11 mouse cellular contexts compared by ENCODE assay signal in the genomic region with DNA sequence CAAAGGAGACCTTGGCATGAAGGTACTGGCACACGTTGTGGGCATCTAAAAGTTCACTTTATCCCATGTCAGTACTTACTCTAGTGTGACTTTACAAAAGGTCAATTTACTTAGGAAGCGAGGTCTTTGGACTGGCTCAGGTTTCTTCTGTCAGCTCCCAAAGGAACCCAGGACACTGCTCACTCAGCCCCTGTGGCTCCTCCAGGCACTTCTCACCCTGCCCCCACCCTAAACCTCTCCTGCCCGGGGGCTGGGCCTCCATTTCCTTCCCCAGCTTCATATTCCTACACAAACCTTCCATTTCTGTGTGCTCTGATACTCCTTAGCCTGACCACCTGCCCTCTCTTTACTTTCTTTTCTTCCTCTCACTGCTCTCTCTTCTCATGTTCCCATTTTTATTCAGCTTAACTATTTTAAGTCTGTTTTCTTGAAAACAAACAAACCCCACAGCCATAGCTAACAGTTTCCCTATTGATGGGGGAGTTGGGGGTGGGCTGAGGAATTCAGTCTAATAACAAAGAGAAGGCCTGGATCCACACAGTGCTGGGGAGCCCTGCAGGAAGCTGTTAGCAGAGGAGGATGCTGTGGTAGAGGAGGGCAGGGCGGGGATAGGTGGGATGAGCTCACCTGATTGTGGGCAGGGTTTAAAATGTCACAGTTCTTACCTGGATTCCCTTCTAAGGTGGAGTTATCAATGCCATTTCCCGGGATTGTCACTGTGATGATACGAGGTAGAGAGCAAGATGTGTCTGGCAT. TPM values are rescaled to one million over a fixed set of nuclear protein-coding genes. Genes with fewer than 3 reads are reported as not detected.
DNase-seq lines count a peak whose midpoint lies in the region; ATAC-seq and TF ChIP-seq lines count a peak whose summit lies in the region.
"Had no signal": no experiment of that assay in that cellular context is flagged by ENCODE, and none has a peak within 500 bp of the region (broad histone marks: within the 10 kb centered on the region; RNA-seq: fewer than 3 reads in every experiment).

No protein-coding gene starts in this region.

- no peak overlapping the region for H3K4me3 ChIP-seq in kidney, adult 2 months (ENCODE audit: insufficient read depth, low read depth, low read length)
- no peak overlapping the region for H3K4me3 ChIP-seq in liver, embryonic 11.5 days (ENCODE audit: low read depth, low read length)

- peaks cover 23% of the 10 kb centered on the region; the same call in 1 of the 2 replicates for H3K4me1 ChIP-seq in kidney, adult 2 months (ENCODE audit: control insufficient read depth, insufficient read depth, low read length)
- peaks cover 59% of the 10 kb centered on the region for H3K4me1 ChIP-seq in liver, embryonic 11.5 days (replicated peaks; ENCODE audit: control insufficient read depth, insufficient read depth, low read length)

- 61% methylated on average over 6 of the region's 6 CpGs for WGBS in kidney, adult 2 months
- WGBS in liver, embryonic 11.5 days: 41% methylated on average over 6 of the region's 6 CpGs

- no peak overlapping the region for H3K9ac ChIP-seq in liver, embryonic 11.5 days (ENCODE audit: low read depth, low read length)

- no peaks in the 10 kb centered on the region for H3K9me3 ChIP-seq in liver, embryonic 11.5 days (ENCODE audit: control insufficient read depth, low read length)

- intact Hi-C loops in left cerebral cortex, postnatal 36 days (cut with DNase I): loop anchor here (5.0 kb wide), 1 partner anchor 54 kb away; no protein-coding TSS in a partner anchor

- no peaks in the 10 kb centered on the region for H3K27me3 ChIP-seq in kidney, adult 2 months (replicated peaks; ENCODE audit: control insufficient read depth, insufficient read depth, low read length)
- no peaks in the 10 kb centered on the region for H3K27me3 ChIP-seq in liver, embryonic 11.5 days (replicated peaks; ENCODE audit: control insufficient read depth, insufficient read depth, low read length)

- H3K27ac ChIP-seq in kidney, adult 2 months (ENCODE audit: insufficient read depth, low read depth, low read length): peak overlapping the region; percentile 25; the same call in 1 of the 2 replicates
- H3K27ac ChIP-seq in liver, embryonic 11.5 days (ENCODE audit: low read depth, low read length): peak overlapping the region; percentile 82

- H3K36me3 ChIP-seq in kidney, adult 2 months (ENCODE audit: control insufficient read depth, insufficient read depth, low read length): no peaks in the 10 kb centered on the region
- no peaks in the 10 kb centered on the region for H3K36me3 ChIP-seq in liver, embryonic 11.5 days (ENCODE audit: control insufficient read depth, insufficient read depth, low read length)

- DNase-seq in kidney, adult 2 months: peak; percentile 17
- no peak for DNase-seq in kidney, postnatal 4 days
- DNase-seq in B cell, adult 2 months: peak; percentile 12 to 16
- DNase-seq in liver, embryonic 11.5 days (ENCODE audit: low spot score): no peak
- no peak for DNase-seq in right cerebral cortex, postnatal 10 days (ENCODE audit: low spot score in 2 of 2)
- no peak for DNase-seq in cerebellum, postnatal 36 days
- DNase-seq in left cerebral cortex, postnatal 36 days (ENCODE audit: low spot score in 2 of 2): no peak
- DNase-seq: adrenal gland, adult 8-10 months; cerebellum, adult 9-10 months; gastrocnemius, postnatal 14 days had no signal

- no peak for TF ChIP-seq CTCF in kidney, adult 2 months (conservative IDR thresholded peaks at IDR 0.05; ENCODE audit: insufficient read depth, insufficient read length, low read depth, low read length)

- H3K4me2 ChIP-seq in liver, embryonic 11.5 days: peak overlapping the region; percentile 7

- TF ChIP-seq POLR2A in kidney, adult 2 months (IDR thresholded peaks at IDR 0.05; ENCODE audit: low read depth, low read length): no peak

- peak; percentile 54 for ATAC-seq in activated CD4-positive, CD25-positive, alpha-beta regulatory T cell, adult 4 months
- peak; percentile 44; the same call in 1 of the 2 replicates for ATAC-seq in liver, embryonic 11.5 days (replicated peaks; ENCODE audit: low FRiP score)

RNA-seq across cellular contexts. Expression of gene Sipa1l1, which starts 57.4 kb away (rescaled TPM):
- polyA plus RNA-seq in kidney, adult 2 months (2012; rRNA removed): 34.0 and 34.1 TPM in 2 replicates
- polyA plus RNA-seq in activated CD4-positive, CD25-positive, alpha-beta regulatory T cell, adult 4 months (2017; shearing (Covaris generic)): 10 to 100 TPM; 23.4 to 29.9 TPM
- 21.0 and 21.1 TPM in 2 replicates for polyA plus RNA-seq in liver, embryonic 11.5 days (2014; fragmentation: Nextera tagmentation; extraction: Ambion mirVana)
- total RNA-seq in left cerebral cortex, postnatal 36 days (2021): 100 to 1,000 TPM; 242 to 306 TPM

Comparison
In these comparisons a context has a peak if more than half of its experiments do, and no peak if none do; other contexts are left out.
1. DNase-seq: peak in kidney, adult 2 months (single experiment) and B cell, adult 2 months (2 of 2); none in kidney, postnatal 4 days (0 of 2), liver, embryonic 11.5 days (single experiment), right cerebral cortex, postnatal 10 days (0 of 2), cerebellum, postnatal 36 days (0 of 2) and left cerebral cortex, postnatal 36 days (0 of 2).